Mouse (Mus musculus): ENCODE results near the gene Pkig. TPM values are rescaled to one million over a fixed set of nuclear protein-coding genes. Genes with fewer than 3 reads are reported as not detected.

Gene Pkig
- polyA plus RNA-seq, 1 experiment from 2014 or later = 105 TPM

DNA sequence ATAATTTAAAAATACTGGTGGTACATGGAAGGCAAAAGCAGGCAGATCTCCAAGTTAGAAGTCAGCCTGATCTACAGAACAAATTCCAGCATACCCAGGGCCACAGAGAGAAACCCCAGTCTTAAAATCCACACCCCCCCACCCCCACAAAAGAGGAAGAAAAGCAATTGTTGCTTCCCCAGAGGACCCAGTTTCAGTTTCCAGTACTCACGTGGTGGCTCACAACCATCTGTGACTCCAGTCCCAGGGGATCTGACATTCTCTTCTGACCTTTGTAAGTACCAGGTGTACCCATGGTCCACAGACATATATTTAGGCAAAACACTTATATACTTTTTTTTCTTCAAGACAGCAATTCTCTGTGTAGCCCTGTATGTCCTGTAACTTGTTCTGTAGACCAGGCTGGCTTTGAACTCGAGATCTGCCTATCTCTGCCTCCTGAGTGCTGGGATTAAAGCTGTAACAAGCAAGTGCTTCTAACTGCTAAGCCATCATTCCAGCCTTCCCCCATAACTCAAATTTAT lies 4.6 kb downstream of the Pkig start:
- H3K9ac ChIP-seq = no peak overlapping the region
- H3K4me2 ChIP-seq = no peak overlapping the region
- H3K9me3 ChIP-seq = no peaks in the 10 kb centered on the region
- no peak overlapping the region for H3K27ac ChIP-seq
- 55% methylated on average over 2 of the region's 2 CpGs for WGBS
- no peaks in the 10 kb centered on the region for H3K27me3 ChIP-seq
- no peak for ATAC-seq (ENCODE audit: insufficient number of reproducible peaks, insufficient read depth, low FRiP score, low TSS enrichment, low read depth)
- no peaks in the 10 kb centered on the region for H3K36me3 ChIP-seq
- H3K4me3 ChIP-seq = no peak overlapping the region
- peaks cover 17% of the 10 kb centered on the region for H3K4me1 ChIP-seq

DNA sequence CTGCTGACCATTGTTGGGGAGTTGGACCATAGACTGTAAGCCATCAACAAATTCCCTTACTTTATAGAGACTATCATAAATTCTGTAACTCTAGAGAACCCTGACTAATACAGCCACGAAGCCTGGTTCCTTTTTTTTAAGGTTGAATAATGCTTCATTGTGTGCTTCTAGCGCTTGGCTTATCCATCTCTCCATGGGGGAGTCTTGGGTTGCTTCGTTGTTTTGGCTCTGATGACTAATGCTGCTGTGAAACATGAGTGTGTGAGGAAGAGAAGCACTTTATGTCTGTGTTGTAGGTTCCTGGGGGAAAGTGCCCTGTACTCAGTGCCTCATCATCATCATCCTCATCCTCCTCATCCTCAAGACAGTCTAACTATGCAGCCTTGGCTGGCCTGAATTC lies 5.7 kb downstream of the Pkig start:
- 62% methylated on average over 3 of the region's 3 CpGs for WGBS
- no peak overlapping the region for H3K9ac ChIP-seq
- H3K4me2 ChIP-seq = no peak overlapping the region
- H3K36me3 ChIP-seq = no peaks in the 10 kb centered on the region
- H3K27ac ChIP-seq = no peak overlapping the region
- no peaks in the 10 kb centered on the region for H3K9me3 ChIP-seq
- no peaks in the 10 kb centered on the region for H3K27me3 ChIP-seq
- no peak for ATAC-seq (ENCODE audit: insufficient number of reproducible peaks, insufficient read depth, low FRiP score, low TSS enrichment, low read depth)
- H3K4me1 ChIP-seq = peaks cover 16% of the 10 kb centered on the region
- no peak overlapping the region for H3K4me3 ChIP-seq

DNA sequence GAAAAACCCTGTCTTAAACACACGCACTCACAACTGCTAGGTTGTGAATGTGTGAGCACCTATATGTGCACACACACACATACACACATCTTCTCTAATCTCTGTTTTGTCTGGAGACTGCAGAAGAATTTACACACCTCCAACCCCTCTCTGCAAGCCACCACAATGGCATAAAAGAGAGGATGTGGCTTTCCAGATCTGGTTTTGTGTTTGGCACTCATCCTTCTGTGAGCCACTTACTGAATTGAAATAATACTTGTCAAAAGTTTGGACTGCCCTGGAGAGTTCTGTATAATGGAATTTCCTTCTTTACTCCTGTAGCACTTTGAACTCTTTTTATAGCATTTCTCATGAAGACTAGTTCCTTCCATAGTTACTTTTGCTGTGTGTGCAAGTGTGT lies 8.9 kb downstream of the Pkig start:
- H3K9me3 ChIP-seq = no peaks in the 10 kb centered on the region
- H3K9ac ChIP-seq = no peak overlapping the region
- H3K4me1 ChIP-seq = no peaks in the 10 kb centered on the region; the same call in 1 of the 2 replicates
- 91% methylated on average over 1 of the region's 1 CpGs for WGBS
- H3K4me2 ChIP-seq = no peak overlapping the region
- ATAC-seq (ENCODE audit: insufficient number of reproducible peaks, insufficient read depth, low FRiP score, low TSS enrichment, low read depth) = no peak
- H3K27me3 ChIP-seq = no peaks in the 10 kb centered on the region
- H3K27ac ChIP-seq = no peak overlapping the region
- H3K36me3 ChIP-seq = no peaks in the 10 kb centered on the region
- no peak overlapping the region for H3K4me3 ChIP-seq

DNA sequence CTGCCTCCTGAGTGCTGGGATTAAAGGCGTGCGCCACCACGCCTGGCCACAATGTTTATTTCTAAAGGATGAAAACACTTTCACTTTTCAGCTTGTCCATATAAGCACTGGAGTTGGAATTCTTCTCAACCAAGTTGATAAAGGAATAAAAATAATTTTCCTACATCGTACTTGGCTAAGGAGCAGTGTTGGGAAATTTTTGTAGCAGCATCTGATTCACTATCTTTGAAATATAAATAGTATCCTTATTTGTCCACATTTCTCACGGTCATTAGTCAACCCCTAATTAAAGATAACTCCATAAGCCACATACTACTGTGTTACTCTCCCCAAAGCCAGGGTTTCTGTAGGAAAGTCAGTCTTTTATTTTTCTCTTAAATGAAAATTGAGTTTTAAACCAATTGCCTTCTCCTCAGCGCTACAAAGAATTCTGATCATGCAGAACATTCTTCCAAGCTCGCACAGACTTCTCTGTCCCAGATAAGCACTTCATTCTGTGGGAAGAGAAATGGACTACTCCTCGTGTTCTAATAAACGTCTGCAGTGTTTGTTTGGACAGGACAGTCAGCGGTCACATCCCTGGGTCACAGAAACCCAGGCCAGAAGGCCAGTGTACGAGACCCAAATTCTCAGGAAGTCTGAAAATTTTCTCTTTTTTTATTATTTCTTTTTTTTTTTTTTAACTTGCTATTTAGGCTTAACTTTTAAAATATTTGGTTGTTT lies 12.8 kb downstream of the Pkig start:
- 89% methylated on average over 11 of the region's 11 CpGs for WGBS

DNA sequence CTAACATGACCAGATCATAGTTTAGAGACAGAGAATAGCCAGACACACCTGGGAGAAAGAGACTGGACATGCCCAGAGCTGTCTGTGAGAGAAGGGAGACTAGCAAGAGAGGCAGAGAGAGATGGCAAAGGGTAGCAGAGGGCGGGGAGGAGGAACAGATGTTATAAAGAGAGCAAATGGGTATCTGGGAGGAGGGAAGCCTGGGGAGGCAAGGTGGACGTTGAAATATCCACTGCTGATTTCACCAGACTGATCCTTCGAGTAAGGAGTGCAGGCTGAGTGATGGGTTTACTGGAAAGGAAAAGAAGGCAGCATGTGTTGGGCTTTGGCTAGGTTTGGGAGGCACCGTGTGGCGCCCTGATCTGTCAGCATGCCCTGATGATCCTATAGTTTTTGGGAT lies 16.2 kb downstream of the Pkig start:
- Histone ChIP-seq H3K27ac (peak overlapping the region; percentile 80), H3K4me1 (peaks cover 32% of the 10 kb centered on the region), H3K4me2 (no peak overlapping the region), H3K9ac (peak overlapping the region; percentile 41; the same call in 1 of the 2 replicates), H3K4me3 (no peak overlapping the region), H3K9me3 (no peaks in the 10 kb centered on the region), H3K36me3 (no peaks in the 10 kb centered on the region), H3K27me3 (no peaks in the 10 kb centered on the region)
- 63% methylated on average over 5 of the region's 5 CpGs for WGBS
- no peak for ATAC-seq (ENCODE audit: insufficient number of reproducible peaks, insufficient read depth, low FRiP score, low TSS enrichment, low read depth)

More for the DNA sequence above, 12.8 kb downstream of the Pkig start:
- Histone ChIP-seq H3K4me1 (peaks cover 26% of the 10 kb centered on the region), H3K36me3 (no peaks in the 10 kb centered on the region), H3K9me3 (no peaks in the 10 kb centered on the region), H3K27ac (no peak overlapping the region), H3K4me2 (no peak overlapping the region), H3K9ac (no peak overlapping the region), H3K4me3 (no peak overlapping the region), H3K27me3 (no peaks in the 10 kb centered on the region)
- no peak for ATAC-seq (ENCODE audit: insufficient number of reproducible peaks, insufficient read depth, low FRiP score, low TSS enrichment, low read depth)

DNA sequence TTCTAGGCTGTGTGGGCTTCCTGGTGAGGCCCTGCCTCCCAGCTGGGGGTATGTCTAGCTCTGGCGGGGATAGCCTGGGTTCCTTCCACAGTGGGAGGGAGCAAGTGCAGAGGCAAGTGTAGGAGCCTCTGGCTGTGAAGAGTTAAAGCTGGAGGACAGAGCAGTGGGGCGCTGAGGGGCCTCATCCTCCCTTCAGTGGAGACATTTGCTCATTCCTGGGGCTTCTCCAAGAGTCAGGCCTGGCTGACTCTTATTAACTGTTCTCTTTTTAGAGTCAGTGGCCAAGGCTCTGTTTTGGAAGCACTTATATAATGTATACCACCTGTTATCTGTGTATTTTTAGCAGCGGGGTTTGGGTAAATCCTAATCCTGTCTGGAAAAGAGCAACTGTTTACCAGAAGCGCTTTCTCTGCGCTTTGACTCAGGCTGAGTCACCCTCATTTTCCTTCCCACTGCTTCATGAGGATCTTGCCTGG lies 17.0 kb downstream of the Pkig start:
- WGBS = 13% methylated on average over 5 of the region's 5 CpGs
- Histone ChIP-seq H3K9me3 (no peaks in the 10 kb centered on the region), H3K4me3 (no peak overlapping the region), H3K9ac (peak overlapping the region; percentile 41; the same call in 1 of the 2 replicates), H3K4me1 (peaks cover 32% of the 10 kb centered on the region), H3K27ac (peak overlapping the region; percentile 80), H3K4me2 (peak overlapping the region; percentile 32), H3K27me3 (no peaks in the 10 kb centered on the region), H3K36me3 (no peaks in the 10 kb centered on the region)
- ATAC-seq (ENCODE audit: insufficient number of reproducible peaks, insufficient read depth, low FRiP score, low TSS enrichment, low read depth) = peak; percentile 56

DNA sequence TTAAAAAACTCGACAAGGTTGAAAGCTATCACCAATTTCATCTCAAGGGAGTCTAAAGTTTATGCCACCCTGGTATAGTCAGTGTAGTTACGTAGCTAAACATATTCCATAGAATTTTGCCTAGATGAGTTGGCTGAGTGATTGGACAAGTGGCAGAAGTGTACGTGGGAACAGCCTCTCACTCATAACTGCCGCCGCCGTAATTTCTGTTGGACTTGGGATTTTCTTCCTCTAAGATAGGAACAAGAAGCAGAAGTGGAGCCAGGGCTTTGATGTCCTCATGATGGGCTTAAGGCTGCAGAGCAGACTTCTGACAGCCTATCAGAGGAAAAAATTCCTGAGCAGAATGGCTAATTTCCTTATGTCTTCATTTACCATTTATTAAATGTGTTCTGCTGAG lies 17.5 kb downstream of the Pkig start:
- H3K36me3 ChIP-seq = no peaks in the 10 kb centered on the region
- no peak overlapping the region for H3K4me3 ChIP-seq
- peak overlapping the region; percentile 80 for H3K27ac ChIP-seq
- no peaks in the 10 kb centered on the region for H3K9me3 ChIP-seq
- 42% methylated on average over 6 of the region's 6 CpGs for WGBS
- no peak for ATAC-seq (ENCODE audit: insufficient number of reproducible peaks, insufficient read depth, low FRiP score, low TSS enrichment, low read depth)
- peaks cover 32% of the 10 kb centered on the region for H3K4me1 ChIP-seq
- H3K4me2 ChIP-seq = peak overlapping the region; percentile 32
- H3K27me3 ChIP-seq = no peaks in the 10 kb centered on the region
- no peak overlapping the region for H3K9ac ChIP-seq

DNA sequence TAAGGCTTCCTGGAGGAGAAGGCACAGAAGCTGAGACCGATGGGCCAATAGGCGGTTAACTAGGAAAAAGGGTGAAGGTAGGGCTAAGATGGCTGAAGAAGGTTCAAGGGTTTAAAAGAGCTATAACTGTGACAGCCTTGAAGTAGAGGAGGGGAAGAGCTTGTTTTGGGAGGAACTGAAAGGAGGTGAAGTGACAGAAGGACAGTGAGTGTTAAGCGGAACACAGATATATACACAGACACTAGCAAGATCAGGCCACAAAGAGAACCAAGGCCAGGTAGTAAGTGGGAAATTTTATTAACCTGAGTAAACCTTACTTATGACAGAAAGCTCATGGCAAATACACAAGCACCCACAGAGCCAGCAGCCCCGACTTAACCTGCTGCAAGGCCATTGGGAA lies 18.1 kb downstream of the Pkig start:
- Histone ChIP-seq H3K36me3 (no peaks in the 10 kb centered on the region), H3K4me1 (peaks cover 32% of the 10 kb centered on the region), H3K9ac (no peak overlapping the region), H3K27ac (no peak overlapping the region; the same call in 1 of the 2 replicates), H3K27me3 (no peaks in the 10 kb centered on the region), H3K4me2 (peak overlapping the region; percentile 32; the same call in 1 of the 2 replicates), H3K4me3 (no peak overlapping the region), H3K9me3 (no peaks in the 10 kb centered on the region)
- no peak for ATAC-seq (ENCODE audit: insufficient number of reproducible peaks, insufficient read depth, low FRiP score, low TSS enrichment, low read depth)
- WGBS = 89% methylated on average over 4 of the region's 4 CpGs

DNA sequence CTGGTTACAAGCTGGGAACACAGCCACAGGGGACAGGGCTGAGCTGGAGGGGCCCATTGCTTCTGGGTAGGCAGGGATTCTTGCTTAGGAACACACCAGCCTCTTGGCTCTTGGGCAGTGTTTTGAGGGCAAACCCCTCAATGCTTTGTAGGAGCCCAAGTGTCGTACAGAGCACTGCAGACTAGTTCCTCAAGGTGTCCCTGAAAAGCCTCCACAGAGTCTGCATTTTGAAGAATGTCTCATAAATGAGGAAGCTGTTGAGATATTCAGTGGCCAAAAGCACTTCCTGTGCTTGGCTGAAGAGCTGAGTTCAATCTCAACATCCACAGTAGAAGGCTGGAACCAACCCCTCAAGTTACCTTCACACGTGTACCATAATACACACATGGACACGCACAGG lies 18.6 kb downstream of the Pkig start:
- Histone ChIP-seq H3K4me3 (no peak overlapping the region), H3K4me2 (no peak overlapping the region), H3K27me3 (no peaks in the 10 kb centered on the region), H3K27ac (no peak overlapping the region), H3K9me3 (no peaks in the 10 kb centered on the region), H3K4me1 (peaks cover 32% of the 10 kb centered on the region), H3K9ac (no peak overlapping the region), H3K36me3 (no peaks in the 10 kb centered on the region)
- no peak for ATAC-seq (ENCODE audit: insufficient number of reproducible peaks, insufficient read depth, low FRiP score, low TSS enrichment, low read depth)
- 94% methylated on average over 3 of the region's 3 CpGs for WGBS

DNA sequence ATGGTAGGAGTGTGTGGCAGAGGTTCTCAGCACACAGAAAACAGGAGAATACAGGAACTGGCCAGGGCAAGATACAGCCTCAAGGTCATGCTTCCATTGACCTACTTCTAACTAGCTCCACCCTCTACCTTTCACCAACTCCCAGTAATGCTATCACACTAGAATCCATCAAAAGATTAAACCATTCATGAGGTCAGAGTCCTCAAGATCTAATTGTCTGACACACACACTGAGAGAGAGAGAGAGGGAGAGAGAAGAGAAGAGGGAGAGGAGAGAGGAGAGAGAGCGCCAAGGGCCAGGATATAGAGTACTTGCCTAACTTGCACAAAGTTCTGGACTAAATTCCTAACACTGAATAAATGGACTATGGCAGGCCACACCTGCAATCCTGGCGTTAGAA lies 24.2 kb downstream of the Pkig start:
- Histone ChIP-seq H3K27me3 (no peaks in the 10 kb centered on the region), H3K4me2 (no peak overlapping the region), H3K9me3 (no peaks in the 10 kb centered on the region), H3K9ac (no peak overlapping the region), H3K27ac (no peak overlapping the region), H3K36me3 (no peaks in the 10 kb centered on the region), H3K4me1 (peaks cover 20% of the 10 kb centered on the region), H3K4me3 (no peak overlapping the region)
- 89% methylated on average over 2 of the region's 2 CpGs for WGBS
- no peak for ATAC-seq (ENCODE audit: insufficient number of reproducible peaks, insufficient read depth, low FRiP score, low TSS enrichment, low read depth)

DNA sequence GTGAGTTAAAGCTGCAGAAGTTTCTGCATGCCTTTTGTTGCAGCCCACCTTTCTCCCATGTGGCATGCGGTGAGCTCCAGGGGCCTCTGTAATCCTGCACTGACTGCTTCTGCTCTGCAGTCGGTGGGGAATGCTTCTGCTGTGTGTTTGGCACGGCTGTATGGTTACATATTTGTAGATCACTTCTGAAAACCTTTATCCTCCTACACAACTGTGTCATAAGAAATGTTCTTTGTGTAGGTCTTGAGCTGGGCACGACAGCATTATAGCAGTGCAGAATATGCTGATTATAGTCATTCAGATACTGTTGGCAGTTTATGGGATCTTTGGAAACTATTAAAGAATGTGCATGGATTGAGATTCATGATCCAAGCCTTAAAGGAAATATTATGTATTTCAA lies 27.1 kb downstream of the Pkig start:
- no peaks in the 10 kb centered on the region for H3K9me3 ChIP-seq
- no peak overlapping the region for H3K4me2 ChIP-seq
- peaks cover 20% of the 10 kb centered on the region for H3K4me1 ChIP-seq
- WGBS = 38% methylated on average over 4 of the region's 4 CpGs
- H3K4me3 ChIP-seq = no peak overlapping the region
- ATAC-seq (ENCODE audit: insufficient number of reproducible peaks, insufficient read depth, low FRiP score, low TSS enrichment, low read depth) = no peak
- no peaks in the 10 kb centered on the region for H3K27me3 ChIP-seq
- H3K36me3 ChIP-seq = no peaks in the 10 kb centered on the region
- H3K9ac ChIP-seq = no peak overlapping the region
- peak overlapping the region; percentile 57; the same call in 1 of the 2 replicates for H3K27ac ChIP-seq

DNA sequence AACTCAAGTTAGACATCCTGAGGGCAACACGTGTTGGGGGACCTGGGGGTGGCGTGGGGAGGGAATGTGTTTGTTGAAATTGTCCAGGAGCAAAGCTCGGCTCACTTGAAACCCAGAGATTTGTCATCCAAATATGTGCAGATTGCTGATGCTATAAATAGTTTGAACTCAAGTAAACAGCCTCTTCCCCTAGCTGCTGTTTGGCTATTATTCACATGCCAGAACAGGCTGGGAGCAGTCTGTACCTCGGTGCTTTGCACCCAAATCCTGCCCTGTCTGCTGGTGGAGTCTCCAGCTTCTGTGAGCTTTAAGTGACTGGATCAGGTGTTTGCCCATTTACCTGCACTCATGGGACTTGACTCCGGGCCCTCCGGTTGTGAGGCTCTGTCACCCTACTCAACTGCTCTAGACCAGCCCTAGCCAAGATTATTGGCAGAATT lies 27.6 kb downstream of the Pkig start:
- H3K9me3 ChIP-seq = no peaks in the 10 kb centered on the region
- H3K4me1 ChIP-seq = peaks cover 25% of the 10 kb centered on the region
- H3K4me3 ChIP-seq = no peak overlapping the region
- H3K36me3 ChIP-seq = no peaks in the 10 kb centered on the region
- peak overlapping the region; percentile 7; the same call in 1 of the 2 replicates for H3K4me2 ChIP-seq
- ATAC-seq (ENCODE audit: insufficient number of reproducible peaks, insufficient read depth, low FRiP score, low TSS enrichment, low read depth) = no peak
- WGBS = 48% methylated on average over 6 of the region's 6 CpGs
- H3K27ac ChIP-seq = peak overlapping the region; percentile 48; the same call in 1 of the 2 replicates
- H3K9ac ChIP-seq = no peak overlapping the region
- no peaks in the 10 kb centered on the region for H3K27me3 ChIP-seq

Data from embryonic facial prominence, embryonic 13.5 days (tissue).